Mouse (Mus musculus) embryo, embryonic 11 days (tissue): Measurements from ENCODE around the gene Fam76b.

Experiments
- DNase-seq: peaks from one replicate; pipeline ENCODE4 v3.0.0-alpha.2; 2015

Gene Fam76b

DNA sequence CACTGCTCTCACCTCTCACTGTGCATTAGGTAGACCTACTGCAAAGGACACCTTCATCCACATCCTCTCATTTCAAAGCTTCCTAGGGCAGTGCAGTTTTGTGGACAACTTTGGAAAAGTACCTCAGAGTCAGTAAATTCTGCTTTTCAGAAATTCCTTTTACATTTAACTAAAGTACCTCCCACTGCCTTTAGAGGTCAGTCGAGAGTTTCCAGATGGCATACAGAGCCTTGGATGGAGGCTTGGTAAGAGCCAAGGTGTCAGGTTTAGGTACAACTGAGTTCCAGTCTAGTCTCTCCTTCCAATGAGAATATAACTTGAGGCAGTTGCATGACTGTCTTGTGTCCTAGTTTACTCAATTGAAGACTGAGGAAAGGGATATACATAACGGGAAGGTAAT, 46.8 kb downstream of the Fam76b start:
- DNase-seq: peak; percentile 51

DNA sequence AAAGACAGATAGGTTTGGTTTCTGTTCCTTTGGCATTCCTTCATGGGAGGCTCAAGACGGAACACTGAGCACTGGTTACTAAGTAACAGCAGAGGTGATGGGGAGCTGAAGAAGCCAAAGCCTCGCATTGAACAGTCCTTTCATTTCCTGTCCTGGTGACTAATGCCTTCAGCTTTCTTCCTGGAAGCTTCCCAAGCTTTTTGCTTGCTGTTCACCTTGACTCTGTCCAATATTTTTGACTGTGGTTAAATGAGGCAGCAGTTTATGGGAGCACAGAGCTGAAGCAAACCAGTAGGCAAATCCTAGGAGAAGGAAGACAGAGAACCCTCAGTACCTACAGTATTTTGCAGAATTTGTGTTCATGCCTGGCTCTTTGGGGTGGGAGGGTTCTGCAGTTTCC, 47.8 kb downstream of the Fam76b start:
- DNase-seq: no peak

DNA sequence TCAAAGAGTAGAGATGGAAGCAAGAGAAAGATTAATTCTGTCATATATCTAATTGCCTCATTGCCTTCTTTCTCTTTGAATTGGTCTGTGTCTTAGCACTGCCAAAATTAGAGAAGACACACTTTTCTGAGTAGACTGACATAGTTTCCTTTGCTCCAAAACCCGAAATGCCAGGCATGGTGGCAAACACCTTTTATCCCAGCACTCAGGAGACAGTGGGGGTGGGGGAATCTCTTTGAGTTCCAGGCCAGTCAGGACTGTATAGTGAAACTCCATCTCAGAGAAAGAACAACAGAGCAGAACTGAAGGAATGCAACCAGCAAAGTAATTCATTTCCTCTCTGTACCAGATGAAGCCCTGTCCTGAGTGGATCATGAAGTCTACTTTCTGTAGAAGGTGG, 53.2 kb downstream of the Fam76b start:
- DNase-seq: no peak

DNA sequence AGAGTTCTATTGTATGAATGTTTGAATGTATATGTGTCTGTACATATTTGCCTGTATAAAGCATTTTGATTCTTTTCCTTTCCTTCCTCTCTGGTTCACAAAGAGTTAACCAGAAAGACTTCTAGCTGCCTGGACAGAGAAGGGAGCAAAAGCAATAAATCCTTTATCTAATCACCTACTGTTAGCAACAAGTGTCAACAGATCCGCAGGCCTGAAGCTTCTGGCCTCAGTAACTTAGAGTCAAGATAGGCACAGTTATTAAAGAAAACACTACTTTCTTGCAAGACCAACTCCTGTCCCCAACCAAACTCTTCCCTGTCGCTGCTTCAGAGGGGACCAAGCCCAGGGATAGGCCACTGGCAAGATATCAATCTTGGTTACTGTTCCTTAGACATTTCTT, 55.0 kb downstream of the Fam76b start:
- no peak for DNase-seq

DNA sequence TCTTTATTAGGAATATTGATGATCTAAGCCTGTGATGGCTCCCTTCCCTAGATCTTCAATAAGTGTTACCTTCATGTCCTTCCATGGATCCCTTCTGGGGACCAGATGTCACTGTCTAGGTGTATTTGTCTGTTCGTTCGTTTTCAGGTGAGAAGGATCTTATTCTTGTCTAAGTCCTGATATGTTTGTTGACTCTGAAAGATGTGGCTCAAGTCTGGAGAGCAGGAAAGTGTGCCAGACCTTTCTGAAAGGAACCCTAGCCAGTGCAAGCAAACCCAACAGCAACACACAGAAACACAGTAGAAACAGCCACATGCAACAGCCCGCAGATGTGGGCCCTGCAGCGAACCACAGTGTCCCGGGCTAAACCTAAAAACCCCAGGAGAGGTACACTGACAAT, 61.5 kb downstream of the Fam76b start:
- no peak for DNase-seq

DNA sequence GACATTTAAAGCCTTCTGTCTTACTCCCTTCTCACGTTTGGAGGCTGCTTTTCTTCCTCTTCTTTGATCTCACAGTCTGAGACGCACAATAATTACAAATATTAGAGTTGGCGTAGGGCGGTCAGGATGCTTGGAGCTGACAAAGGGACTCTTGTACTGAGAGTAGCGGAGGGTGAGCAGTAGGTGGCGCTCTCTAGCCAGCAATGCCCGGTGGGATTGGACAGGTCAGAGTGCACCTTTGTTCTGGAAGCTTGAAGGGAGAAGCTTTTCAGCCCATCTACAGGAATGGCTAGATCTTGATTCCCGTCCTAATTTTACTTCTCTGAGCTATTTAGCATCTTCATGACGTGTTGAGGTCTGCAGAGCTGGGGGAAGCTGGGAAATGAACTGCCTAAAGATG, 62.1 kb downstream of the Fam76b start:
- DNase-seq: peak; percentile 85

DNA sequence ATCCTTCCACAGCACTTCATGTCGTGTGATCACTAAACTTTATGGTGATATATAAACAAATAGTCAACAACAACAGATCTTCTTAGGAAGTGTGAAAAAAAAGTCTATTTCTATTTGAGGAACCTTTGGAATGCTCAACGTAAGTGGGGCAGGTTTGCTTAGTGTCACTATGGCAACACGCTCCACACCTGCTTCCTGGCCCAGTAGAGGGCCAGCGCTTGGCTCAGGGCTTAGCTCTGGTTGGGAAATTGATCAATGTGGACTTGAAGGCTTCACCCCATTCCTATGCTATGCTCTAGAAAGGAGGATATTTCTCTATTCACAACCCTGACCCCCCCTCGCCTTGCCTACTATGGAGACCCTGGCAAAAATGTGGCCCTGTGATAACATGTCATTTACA, 62.7 kb downstream of the Fam76b start:
- DNase-seq: no peak

DNA sequence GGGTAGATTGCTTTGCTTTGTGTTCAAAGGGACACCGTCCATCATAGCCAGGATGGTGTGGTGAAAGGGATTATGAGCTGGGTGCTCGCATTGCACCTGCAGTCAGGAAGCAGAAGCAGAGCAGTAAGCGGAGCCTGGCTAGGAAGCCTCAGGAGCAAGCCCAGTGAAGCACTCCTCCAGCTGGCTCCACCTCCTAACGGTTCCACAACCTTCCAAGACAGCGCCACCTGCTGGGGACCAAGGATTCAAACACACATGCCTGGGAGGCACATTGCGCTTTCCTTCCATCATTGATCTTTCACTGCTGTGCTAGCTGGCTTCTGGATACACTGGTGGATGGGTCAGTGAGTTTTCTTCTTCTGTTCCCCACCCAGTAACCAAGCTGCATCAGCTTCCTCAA, 64.4 kb downstream of the Fam76b start:
- no peak for DNase-seq

DNA sequence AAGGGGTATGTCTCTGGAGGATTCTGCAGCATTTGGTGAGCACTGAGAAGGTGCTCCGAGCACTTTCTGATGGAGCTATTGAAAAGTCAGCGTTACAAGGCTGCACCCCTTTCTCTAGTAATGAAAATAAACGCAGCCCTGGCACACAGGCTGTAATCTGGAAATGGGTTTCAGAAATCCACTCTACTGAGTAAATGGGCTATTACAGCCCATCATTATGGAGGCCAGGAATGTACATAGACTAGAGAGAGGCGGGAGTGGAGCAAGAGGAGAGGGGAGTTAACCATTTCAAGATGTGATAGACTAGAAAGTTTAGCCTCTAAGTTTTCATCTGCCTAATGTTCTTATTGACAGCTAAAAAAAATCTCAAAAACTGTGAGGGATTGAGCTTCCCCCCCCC, 65.5 kb downstream of the Fam76b start:
- peak; percentile 42 for DNase-seq

DNA sequence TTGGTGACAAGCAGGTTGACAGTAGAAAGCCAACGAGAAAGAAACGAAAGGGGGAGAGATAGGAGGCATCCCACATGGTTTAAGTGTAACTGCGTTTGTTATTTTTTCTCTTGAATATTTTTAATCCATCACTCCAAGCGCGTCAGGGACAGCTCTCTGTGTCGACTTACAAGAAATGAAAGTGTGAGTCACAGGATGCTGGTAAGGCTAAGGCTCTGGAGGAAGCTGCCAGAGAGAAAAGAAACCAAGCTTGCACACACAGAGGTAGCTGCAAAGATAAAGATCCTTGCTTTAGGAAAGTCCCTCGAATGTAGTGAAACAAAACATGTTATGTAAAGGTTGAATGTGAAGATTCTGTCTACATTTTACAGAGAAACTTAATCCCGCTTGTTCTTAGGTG, 67.0 kb downstream of the Fam76b start:
- no peak for DNase-seq

DNA sequence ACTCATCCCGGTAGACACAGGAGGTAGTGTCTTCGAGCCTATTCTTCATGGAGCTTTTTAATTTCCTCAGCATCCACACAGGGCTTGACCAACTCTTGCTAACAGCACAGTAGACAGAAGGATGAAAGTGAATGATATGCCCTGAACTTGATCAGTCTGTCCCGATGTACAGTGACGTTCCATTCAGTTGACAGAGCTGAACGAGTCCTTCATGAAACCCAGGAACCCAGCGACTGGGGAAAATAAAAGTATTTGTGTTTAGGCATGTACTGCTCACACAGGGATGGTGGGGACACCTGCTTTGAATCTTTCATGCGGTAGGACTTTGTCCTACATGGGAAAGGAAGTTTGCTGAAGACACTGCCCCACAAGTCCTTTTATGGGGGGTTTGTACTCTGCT, 67.4 kb downstream of the Fam76b start:
- no peak for DNase-seq

DNA sequence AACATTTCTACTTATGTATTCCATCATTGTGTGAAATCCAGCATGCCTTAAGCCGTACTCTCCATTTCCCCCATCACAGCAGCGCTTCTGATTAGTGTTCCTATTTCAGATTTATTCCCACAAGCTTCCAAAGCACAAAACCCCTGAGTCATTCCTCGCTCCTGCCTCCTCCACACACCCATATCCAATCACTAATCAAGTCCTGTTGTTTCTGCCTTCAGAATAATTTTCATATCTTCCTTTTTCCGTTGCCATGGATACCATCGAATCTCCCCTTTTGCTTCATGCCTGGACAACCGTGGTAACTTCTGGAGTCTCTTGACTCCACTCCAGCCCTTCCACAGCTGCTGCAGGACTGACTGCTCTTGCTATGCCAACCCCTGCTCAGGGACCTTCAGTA, 68.5 kb downstream of the Fam76b start:
- DNase-seq: no peak

DNA sequence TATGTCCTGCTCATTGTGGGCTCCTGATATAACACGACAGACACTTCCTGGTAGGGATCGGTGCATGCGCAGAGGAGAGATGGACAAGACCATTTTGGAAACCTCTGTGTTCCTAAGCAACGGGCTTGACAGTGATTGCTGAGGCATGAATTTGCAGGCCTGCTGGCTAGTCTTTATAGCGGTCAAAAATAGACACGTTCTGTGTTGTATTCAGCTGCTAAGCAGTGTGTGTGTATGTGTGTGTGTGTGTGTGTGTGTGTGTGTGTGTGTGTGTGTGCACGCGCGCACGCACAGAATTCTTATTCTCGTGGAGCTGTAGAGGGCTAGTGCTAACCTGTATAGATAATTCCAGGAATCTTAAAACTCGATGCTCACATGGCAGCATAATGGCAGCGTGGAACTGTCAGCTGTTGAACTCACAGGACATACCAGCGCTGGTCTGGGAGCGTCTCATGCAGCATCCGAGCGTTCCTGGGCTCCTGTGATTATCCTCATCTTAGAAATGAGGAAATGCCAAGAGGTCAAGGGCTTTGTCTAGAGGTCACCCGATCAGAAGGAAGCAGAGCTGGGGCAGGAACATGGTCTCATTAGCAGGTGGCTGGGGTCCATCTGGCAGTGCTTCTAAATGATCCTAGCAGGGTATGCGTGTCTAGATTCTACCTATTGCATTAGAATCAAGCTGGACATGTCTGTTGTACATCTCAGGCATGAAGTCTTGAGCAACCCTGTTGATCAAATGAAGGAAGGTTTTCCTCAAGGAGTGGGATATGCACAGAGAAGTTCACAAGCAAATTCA, 71.2 kb downstream of the Fam76b start:
- DNase-seq: no peak

DNA sequence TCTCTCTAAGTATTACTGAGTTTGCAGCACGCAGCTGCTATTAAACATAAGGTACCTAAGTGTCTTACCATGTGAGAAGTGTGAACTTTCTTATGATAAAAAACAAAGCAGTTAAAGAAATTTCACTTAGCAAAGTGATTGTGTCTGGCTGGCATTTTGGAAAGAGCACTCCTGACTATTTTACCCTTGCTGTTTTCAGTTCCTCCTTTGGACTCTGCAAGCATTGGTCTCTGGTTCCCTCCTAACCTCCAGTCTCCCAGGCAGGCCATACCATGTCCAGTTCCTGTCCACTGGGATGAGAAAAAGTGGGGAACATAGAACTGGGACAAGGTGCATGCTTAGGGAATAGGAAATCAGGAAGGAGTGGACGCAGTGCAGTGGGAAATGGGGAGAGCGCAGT, 74.5 kb downstream of the Fam76b start:
- no peak for DNase-seq

DNA sequence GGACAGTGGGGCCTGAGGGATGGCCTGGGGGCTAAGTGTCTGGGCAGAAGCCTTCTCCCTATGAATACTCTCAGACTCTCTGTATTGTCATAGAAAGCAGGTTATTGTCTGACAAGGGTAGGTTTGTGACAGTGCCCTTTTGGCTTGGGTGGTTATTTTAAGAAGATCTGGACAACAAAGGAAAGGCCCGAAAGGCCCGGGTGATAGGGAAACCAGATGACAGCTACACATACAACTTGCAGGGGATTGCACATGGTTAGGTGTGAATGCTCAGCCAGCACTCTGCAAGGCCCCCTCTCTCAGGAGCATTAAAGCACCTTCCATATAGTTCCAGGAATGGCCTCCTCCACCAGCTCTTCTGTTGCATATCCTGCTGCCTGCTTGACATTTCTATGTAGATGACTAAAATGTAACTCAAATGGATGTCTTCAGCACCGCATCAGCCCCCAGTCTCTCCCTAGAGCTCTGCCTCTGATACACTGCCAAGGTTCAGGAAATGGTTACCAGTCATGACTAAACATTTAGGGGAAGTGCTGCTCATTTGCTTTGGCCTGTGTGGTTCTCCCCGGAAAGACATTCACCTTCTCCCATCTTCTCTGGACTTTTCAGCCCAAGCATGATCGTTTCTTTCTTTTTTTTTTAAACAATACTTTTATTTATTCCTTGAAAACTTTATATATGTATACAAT, 76.7 kb downstream of the Fam76b start:
- DNase-seq: no peak
